Mouse (Mus musculus): ENCODE measurements around the gene Rnaset2b.
"Not testable (repeated sequence)": the region's sequence is repeated elsewhere in the genome, so short reads cannot be mapped to it uniquely, and the experiment has no call there.

DNA sequence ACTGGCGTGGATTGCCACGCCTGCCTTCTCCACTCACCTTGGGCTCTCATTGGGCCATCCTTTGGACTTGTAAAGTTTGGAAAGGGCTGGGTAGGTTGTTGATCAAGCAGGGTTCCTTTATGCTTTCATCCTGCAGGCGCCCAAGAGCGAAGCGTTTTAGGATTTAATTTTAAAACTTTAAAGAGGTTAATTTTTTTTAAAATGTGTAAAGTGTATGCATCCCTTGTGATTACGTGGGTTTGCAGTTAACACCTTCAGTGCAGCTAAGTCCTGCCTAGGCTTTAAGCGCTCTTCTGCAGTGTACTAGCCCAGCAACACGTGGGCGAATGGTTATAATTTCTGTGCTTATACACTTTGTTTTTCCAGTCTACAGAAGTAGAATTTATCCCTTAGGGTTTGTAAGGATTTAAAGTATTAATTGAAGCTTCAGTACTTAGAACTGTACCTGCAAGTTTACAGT lies 21.6 kb upstream of the Rnaset2b start:
- TF ChIP-seq CTCF, EP300 (IDR thresholded peaks at IDR 0.05): not testable (repeated sequence)

Data from lung, postnatal 0 days (tissue).